Mouse (Mus musculus) lung, embryonic 15.5 days (tissue): ENCODE results near the gene Abhd8. TPM values are rescaled to one million over a fixed set of nuclear protein-coding genes. Genes with fewer than 3 reads are reported as not detected.

Experiments used
- polyA plus RNA-seq: library from polyadenylated mRNA; unstranded; fragments of >200 nt; fragmentation: Nextera tagmentation; extraction: Ambion mirVana; gene quantifications from 2 replicates; pipeline ENCODE4 v1.2.1, GENCODE M21; 2015

The Abhd8 gene
- polyA plus RNA-seq, 1 experiment from 2014 or later = 51.3 TPM

Other genes starting within 250 kb of the Abhd8 start
- gene Myo9b, start 190.9 kb downstream of the Abhd8 start, polyA plus RNA-seq = 18.5 TPM in 2 replicates
- gene Haus8, start 190.7 kb downstream of the Abhd8 start, polyA plus RNA-seq = 57.7 and 68.7 TPM in 2 replicates
- 85.0 and 87.0 TPM in 2 replicates for gene Use1, start 96.8 kb downstream of the Abhd8 start, polyA plus RNA-seq
- 7.0 and 7.2 TPM in 2 replicates for gene Ocel1, start 92.4 kb downstream of the Abhd8 start, polyA plus RNA-seq
- gene Nr2f6, start 81.7 kb downstream of the Abhd8 start, polyA plus RNA-seq = 76.6 and 80.4 TPM in 2 replicates
- gene Ushbp1, start 67.9 kb downstream of the Abhd8 start, polyA plus RNA-seq = 28.2 and 30.7 TPM in 2 replicates
- gene Babam1, start 66.8 kb downstream of the Abhd8 start, polyA plus RNA-seq = 109 and 112 TPM in 2 replicates
- gene Ankle1, start 57.6 kb downstream of the Abhd8 start, polyA plus RNA-seq = 42.6 and 46.7 TPM in 2 replicates
- 130 and 147 TPM in 2 replicates for gene Mrpl34, start 1.3 kb upstream of the Abhd8 start, polyA plus RNA-seq
- gene Dda1, start 5.5 kb upstream of the Abhd8 start, polyA plus RNA-seq = 104 TPM in 2 replicates
- gene Ano8, start 22.3 kb upstream of the Abhd8 start, polyA plus RNA-seq = 1.6 and 1.9 TPM in 2 replicates
- 16.3 and 19.1 TPM in 2 replicates for gene Gtpbp3, start 24.4 kb upstream of the Abhd8 start, polyA plus RNA-seq
- gene Plvap, start 48.1 kb upstream of the Abhd8 start, polyA plus RNA-seq = 146 and 147 TPM in 2 replicates
- 0.39 and 0.65 TPM in 2 replicates for gene Ccdc194, start 62.1 kb upstream of the Abhd8 start, polyA plus RNA-seq
- gene Bst2, start 73.8 kb upstream of the Abhd8 start, polyA plus RNA-seq = 49.7 and 52.0 TPM in 2 replicates
- gene Mvb12a, start 79.3 kb upstream of the Abhd8 start, polyA plus RNA-seq = 95.2 and 96.6 TPM in 2 replicates
- 3.3 and 4.6 TPM in 2 replicates for gene Tmem221, start 95.2 kb upstream of the Abhd8 start, polyA plus RNA-seq
- gene Nxnl1, start 102.9 kb upstream of the Abhd8 start, polyA plus RNA-seq = not detected in 2 replicates
- 34.3 and 36.7 TPM in 2 replicates for gene Slc27a1, start 105.2 kb upstream of the Abhd8 start, polyA plus RNA-seq
- gene Pgls, start 128.5 kb upstream of the Abhd8 start, polyA plus RNA-seq = 228 and 230 TPM in 2 replicates
- gene Fam129c, start 134.0 kb upstream of the Abhd8 start, polyA plus RNA-seq = 3.1 and 3.4 TPM in 2 replicates
- 77.9 and 79.3 TPM in 2 replicates for gene Colgalt1, start 147.3 kb upstream of the Abhd8 start, polyA plus RNA-seq
- 0.66 and 0.81 TPM in 2 replicates for gene Unc13a, start 208.1 kb upstream of the Abhd8 start, polyA plus RNA-seq
- gene Jak3, start 212.6 kb upstream of the Abhd8 start, polyA plus RNA-seq = 9.9 TPM in 2 replicates
- gene Insl3, start 225.6 kb upstream of the Abhd8 start, polyA plus RNA-seq = 0.63 and 1.3 TPM in 2 replicates
- 3.3 and 3.6 TPM in 2 replicates for gene B3gnt3, start 238.1 kb upstream of the Abhd8 start, polyA plus RNA-seq